Mouse (Mus musculus) kidney, postnatal 25 days (tissue): Measurements from ENCODE around the gene Col4a3.

Experiments
- DNase-seq, 2 experiments: peaks; one replicate each; pipeline ENCODE4 v3.0.0; 2021; ENCODE audit warnings: mixed read lengths in 2 of 2

The Col4a3 gene

DNA sequence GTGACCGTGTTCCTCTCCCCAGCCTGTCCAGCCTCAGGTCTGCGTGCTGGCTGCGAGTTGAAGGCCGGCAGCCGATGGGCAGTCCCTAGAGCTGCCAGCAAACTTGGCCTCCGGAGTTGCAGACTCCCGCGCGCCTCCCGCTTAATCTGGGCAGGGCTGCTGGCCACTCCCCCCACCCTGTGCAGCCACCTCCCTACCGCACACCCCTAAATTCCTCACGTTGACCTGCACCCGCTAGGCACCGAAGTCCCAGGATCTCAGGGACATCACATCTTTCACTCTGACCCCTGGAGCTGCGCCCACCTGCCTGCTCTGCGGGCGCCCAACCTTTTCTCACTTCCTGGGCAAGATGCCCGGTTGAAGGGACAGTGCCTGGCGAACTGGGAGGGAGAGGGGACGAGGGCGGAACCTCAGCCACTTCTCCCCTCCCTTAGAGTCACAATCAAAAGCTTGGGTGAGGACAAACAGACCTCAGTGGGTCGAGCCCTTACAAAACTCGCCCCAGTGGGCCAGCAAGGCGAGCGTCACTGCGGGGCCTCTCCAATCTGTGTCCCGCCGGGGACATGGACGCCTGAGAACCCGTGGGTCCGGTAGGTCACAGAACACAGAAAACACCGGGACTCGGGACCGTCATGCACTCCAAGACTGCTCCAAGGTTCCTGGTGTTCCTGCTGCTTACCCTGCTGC lies at the start of gene Col4a3, which contains the start of gene Col4a4:
Col4a3 (plus strand) TSS at position 209 of the 687 bp plus-strand sequence.
Col4a4 (minus strand) TSS at position 137 of the 687 bp plus-strand sequence.
- DNase-seq: peak; percentile 83 to 92

DNA sequence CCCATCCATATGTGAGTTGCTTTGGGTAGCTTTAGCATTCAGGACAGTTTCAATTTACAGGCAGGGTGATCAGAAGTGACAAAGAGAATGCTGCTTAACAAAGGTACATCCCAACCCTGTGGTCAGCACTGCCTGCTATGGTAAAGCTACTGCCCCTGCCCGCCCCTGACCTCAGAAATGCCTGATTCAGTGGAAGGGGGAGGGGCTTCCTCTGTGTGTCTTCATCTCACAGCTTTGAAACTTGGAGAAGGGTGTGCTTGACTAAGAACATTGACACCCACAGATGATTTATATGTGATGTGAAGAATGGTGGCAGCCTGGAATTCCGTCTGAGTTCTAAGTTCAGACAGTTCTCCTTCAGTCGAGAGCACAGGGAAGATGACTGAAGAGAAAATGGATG lies 48.9 kb upstream of the Col4a3 start:
- DNase-seq: no peak

DNA sequence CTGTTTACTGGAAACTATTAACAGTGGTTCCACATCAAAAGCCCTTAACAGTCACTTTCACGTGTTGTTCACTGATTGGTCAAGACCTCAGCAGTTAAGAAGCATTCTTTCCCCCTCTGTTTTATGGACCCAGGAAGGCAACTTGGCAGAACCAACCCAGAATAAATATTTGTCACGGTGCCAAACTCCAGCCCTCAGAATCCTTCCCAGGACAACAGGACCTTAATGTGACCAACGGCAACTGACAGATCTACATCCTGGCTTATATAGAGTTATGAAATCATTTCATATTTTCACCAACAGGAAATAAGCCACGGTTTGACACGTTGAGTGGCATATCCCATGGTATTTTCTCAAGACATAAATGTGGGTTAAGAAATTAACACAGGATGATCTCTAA lies 46.7 kb upstream of the Col4a3 start:
- no peak for DNase-seq

DNA sequence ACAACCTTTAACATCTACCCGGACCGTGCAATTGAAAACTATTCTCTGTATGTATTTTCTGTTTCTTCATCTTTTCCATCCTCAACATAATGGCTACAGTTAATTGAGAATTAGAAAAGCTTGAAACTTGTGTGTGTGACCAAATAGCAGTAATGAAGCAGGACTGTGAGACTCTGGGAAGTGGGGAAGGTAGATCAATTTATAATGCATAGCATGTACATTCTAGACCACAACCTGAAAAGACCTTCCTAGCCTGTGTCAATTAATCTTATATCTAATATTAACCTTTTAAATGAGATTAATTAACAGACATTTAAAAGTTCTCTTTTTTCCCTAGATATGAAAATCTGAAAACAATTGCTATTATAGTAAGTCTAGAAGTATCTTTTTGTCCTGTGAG lies 42.8 kb upstream of the Col4a3 start:
- no peak for DNase-seq

DNA sequence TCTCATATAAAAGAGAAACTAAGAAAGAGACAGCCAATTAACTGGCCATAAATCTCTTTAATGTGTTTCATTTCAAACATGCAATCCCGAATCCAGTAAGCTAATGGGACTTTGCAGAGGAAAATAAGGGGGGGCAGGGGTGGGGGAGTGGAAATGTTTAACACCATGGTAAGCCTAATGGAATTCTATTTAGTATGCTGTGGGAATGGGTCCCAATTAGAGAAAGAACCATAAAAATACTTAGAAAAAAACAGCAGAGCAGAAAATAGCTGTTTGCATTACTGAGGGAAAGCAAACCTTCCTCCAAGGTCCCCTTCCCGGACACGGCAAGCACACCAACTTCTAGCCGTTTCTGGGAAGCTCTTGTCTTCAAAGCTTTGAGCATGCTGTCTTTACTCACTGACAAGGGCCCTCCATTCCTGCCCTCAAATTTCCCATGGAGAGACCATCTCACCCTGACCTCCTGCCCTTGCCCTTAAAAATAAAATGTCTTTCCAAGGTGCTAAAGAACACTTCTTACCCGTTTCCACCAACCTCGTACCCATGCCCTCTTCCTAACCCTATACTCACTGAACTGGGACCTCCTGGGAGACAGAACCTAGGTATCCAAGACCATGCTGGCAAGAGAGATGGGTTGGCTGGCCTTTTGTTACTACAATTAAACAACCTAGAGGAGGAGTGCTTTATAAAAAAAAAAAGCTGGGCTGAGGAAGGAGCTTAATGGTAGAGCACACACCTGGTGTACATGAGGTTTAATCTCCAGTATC lies 42.1 kb upstream of the Col4a3 start:
- DNase-seq: no peak

DNA sequence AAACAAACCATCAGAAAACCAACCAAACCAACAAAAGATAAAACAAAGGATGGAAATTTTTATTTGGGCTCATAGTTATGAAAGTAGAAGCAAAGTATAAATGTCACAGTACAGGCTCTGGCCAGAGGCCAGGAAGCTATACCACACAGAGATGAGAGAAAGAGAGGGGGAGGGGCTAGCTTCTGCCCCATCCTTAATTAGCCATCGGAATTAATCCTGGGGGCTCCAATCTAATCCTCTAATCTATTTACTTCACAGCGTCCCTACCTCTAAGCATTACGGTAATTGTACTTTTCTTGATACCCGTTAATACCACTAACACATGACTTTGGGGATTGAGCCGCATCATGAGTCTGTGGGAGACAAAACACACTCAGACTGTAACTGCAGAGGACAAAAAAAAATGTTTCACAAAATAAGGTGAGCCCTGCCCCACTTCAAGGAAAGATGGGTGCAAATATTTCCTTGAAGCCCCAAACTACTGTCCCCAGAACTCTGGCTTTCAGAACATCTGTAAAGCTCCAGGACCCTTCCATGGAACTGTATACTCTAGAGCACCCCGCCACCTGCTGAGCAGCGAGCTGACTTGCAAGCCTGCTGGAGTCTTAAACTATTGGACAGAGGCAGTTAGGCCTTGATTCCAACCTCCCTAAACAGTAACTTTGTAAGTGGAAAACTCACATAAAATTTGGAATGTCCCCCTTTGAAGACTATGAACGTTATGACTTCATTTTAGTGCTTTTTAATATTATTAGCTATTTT lies 41.3 kb upstream of the Col4a3 start:
- DNase-seq: no peak

DNA sequence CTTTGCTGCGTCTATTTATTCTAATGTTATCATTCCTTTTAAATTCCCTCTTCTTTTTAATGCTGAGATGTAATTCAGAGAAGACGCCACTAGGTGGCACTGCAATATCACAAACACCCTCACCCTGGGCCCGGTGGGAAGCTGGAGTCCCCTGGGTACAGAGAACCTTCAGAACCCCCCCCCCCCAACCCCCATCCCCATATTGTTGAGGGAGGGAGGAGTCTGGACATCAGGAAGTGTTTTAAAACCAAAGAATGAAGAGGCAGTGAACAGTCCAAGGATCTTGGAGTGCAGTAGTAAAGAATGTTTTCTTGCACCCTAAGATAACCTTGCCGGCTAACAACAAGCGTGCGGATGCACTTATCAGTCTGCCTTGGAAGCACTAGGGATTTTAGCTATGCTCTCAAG lies 32.3 kb upstream of the Col4a3 start:
- DNase-seq: peak in 1 of 2 experiments; percentile 49

DNA sequence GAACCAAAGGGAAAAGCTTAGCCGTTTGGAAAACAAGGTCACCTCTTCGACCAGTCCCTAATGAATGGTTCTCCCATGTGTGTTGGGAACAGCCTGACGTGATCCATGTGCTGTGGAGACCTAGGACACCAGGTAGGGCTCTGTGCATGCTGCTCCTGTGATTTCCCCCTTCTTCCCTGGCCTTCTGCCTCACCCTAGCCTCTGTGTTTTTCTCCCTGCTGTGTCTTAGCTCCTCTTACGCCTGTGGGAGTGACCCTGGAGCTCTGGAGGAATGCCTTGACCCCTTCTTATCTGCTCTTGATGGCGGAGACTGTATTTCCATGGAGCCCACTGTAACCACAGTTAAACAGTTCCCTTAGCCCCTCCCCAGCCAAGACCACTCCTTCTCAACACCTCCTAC lies 31.8 kb upstream of the Col4a3 start:
- no peak for DNase-seq

DNA sequence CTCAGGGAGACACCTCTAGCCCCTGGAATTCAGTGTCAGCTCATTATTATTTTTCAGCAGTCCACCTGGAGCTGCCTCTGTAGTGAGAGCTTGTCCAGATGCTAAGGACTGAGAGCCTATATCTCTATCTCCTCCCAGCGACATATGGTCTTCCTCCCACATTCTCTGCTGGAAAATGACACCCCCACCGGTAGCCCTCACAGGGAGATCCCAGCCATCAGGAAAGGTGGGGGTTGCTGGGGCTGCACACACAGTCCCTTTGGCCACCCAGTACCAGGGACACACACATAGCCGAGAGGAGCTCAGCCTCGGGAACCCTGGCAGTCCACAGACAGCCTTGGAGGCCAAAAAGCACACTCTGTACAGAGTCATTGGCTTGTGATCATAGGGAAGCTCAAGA lies 26.5 kb upstream of the Col4a3 start:
- DNase-seq: no peak

DNA sequence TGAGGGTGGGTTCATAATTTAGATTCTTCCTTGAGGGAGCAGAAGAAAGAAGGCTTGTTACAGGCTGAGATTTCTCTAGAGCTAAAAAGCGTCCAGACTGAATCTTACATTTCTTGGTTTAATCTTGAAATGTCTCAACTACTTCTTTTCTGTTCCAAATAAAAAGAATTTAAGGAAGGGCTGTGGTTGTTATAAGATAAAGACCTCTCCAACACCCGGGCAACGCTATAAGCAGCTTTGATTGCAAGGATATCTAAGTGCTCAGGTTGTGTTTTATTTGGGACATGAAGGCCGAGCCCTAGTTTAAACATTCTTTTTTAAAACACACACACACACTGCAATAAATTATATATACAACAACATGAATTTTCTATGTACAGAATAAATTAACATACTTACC lies 17.3 kb upstream of the Col4a3 start:
- no peak for DNase-seq

DNA sequence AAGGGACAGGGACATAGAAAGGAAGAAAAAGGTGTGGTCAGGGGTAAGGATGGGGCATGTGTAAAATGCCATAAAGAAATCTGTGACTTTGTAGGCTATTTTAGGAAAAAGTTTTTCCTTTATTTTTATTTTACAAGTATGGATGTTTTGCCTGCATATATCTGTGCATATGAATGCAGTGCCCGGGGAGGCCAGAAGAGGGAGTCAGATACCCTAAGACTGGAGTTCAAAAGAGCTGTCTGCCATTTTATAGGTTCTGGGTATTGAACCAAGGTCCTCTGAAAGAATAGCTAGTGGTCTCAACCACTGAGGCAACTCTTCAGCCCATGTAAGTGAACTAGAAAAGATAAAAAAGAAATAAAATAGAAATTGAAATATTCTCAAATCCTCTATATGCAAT lies 15.0 kb upstream of the Col4a3 start:
- DNase-seq: peak in 1 of 2 experiments; percentile 77

DNA sequence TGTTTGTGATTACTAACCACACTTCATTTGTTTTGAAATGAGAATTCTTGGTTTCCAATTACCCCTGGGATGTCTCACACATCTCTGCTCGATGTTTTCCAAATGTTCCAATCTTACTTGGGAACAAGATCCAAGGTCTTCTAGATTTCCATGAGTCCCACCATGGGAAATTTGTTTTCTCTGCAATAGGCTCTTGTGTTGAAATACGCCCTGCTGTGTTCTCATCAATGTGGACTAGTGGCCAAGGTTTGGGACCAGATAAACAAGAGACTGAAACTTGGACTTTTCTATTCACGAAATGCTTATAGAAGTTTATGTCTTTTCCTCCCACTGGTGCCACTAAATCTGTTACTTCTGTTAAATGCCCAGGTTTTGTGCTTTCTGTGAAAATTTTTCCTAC lies 11.0 kb upstream of the Col4a3 start:
- no peak for DNase-seq

DNA sequence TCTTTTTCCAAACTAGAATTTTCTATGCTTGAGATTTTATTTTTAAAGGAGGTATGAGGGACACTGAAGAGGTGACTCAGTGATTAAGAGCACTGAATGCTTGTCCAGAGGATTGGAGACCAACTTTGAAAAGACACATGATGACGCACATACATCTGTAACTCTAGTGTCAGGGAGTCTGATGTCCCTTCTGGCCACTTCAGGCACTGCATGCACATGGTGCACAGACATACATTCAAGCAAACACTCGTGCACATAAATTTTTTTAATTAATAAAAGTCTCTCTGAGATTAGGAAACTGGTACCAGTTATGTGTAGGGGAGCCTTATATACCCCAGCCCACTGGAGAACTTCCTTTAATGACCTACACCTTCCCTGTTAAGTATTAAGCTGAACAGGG lies 10.5 kb upstream of the Col4a3 start:
- no peak for DNase-seq

DNA sequence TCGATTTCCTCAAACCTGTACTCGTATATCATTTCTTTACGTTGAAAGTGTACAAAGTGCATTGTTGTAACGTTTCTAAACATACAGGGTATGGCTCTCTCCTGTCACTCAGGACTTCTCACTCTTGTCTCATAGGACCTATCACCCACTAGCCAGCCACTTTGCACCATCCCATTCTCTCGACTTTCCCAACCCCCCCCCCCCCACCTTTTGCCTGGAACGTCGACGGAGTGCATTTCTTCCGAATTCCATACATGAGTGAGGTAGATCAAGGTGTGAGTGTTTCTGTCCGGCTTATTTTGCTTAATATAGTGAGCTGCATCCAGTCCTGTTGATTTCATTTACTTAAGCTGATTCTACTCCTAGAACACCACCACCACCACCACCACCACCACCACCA lies 9.4 kb upstream of the Col4a3 start:
- DNase-seq: no peak

DNA sequence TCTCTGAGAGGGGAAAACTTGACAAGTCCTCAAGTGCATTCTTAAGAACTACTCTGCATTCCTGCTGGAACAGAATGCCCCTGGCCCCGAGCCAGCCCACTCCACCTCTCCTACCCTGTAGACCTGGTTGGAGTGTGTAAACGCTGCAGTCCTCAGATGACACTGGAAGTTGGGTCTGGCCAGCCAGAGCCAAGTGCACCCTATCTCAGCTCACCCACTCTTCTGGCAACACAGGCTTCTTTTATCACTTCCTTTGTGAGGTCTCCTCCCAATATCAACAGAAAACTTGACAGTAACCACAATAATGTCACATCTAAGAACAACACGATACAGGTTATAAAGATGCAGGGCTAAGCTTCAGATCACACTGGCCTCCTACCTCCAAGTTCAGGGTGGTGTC lies 8.8 kb upstream of the Col4a3 start:
- DNase-seq: peak; percentile 92 to 95

DNA sequence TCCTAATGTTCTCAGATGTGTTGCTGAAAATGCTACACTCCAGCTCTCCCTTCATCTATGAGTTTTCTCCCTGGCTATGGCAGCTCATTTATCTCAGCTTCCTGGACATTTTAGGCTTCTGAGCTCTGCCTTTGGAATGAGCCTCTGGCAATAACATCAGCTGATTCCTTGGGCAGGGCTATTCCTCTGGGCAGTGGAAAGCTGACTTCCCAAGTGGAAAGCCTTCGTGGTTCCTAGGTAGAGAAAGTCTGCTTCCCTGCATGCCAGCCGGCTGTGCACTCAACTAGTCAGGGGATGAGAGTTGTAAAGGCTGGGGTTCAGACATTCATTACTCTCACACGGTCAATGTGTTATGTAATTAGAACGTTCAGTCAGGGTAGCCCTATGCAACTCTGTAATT lies 8.4 kb upstream of the Col4a3 start:
- peak; percentile 32 to 53 for DNase-seq

DNA sequence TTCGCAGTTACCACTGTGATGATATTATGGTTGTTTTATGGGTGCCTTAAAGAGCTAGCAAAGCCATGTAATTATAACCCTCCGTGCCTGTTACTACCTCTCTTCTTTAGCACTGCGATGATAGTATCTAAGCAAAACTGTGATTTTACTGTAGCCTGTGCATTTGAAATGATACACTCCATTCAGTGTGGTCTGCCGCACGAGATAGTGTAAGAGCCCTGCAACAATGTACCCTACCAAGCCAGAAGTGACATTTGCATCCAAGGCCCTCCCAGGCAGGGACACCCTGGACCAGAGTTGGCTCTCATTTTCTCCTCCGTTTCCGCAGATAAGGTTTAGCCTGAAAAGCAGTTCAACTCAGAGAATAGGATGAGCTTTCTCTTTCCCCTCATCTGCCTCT lies 740 bp upstream of the Col4a3 start:
- DNase-seq: no peak

DNA sequence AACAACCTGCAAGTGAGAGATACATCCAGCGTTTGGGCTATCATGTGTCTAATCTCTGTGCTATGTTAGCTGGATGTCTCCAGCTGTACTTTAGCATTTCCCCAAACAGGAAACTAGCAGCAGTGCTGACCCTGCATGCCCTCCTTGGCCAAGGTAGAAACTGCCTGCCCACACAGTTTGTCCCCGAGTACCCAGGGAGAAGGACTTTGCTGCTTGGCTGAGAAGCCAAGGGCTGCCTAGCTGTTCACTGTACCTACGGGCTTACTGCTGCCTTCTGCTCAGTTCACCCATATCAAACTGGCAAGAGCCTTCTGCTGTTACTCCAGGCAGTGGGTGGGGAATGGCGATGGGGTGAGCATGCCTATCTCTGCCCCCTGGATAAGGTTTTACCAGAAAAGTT lies 3.5 kb downstream of the Col4a3 start:
- peak; percentile 74 to 93 for DNase-seq

DNA sequence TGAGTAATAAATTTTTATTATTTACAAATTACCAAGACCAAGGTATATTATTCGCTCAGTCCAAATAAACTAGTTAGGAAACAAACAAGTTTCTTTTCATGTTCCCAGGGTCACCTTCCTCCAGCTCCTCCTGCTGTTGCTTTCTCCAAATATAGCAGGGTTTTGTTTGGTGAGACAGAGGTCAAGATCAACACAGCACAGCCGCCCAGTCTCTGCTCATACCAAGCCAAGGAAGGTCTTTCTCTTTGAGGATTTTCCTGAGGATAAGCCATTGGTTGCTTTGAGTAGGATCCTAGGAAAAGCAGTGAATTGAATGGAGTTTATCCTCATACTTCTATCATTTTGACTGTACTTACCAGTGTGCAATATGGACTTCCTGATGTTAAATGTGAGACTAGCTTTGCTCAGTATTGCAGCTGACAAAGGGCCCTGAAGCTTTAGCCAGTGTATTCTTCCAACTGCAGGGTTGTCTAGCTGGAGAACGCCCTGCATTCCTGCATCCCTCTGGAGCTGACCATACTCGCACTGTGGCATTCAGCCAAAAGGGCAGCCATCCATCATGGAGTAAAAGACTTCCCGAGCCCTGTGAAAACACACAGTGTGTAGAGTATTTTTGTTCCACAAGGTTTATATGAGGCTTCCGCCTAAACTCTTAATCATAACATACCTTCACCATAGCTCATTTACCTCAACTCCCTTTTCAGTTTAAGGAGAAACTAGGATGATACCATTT lies 10.3 kb downstream of the Col4a3 start:
- peak; percentile 91 to 92 for DNase-seq

DNA sequence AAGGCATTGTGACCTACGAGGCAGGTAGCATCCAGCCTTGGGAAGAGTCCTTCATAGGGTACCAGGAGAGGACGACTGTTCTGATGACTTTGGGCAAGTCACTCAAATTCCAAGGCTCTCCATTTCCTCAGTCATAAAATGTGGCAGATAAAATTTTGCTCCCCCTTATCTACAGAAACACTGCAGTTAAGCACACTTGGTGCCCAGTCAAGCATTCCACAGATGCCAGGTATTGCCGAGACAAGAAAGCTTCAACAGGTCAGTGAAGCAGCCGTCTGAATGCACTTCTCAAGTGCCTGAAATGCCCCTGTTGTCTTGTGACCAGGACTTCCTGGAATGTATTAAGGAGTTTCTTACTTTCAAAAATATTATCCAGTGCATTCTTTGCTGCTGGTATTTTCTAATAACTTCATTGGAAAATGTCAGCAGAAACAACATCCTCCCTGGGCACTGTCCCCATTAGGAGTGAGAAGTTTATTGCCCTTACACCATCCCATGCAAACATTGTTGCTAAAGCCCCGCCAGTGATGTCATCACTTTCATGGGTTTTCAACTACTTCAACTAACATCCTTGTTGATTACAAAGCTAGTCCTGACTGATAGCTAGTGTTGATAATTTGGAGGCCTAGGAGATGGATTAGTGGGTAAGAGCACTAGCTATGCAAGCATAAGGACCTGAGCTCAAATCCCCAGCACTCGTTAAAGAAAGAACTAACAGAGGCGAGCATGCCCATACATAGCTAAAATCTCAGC lies 16.7 kb downstream of the Col4a3 start:
- no peak for DNase-seq

DNA sequence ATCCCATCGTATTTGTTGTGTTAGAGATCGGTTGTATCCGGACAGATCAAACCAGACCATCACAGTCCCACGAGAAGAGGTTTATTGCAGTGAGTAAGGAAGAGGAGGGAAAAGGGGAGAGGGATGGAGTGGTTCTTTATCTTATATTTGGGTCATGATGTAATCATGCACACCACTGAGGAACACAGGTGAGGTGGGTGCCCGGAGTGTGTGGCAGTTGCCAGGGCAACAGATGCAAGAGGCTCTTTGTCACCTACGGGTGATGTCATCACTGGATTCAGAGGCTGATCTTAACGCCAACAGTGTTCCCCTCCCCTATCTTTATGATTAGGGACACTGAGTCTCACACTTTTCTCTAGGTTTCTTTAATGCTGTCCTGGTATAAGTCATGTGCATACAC lies 18.6 kb downstream of the Col4a3 start:
- no peak for DNase-seq

DNA sequence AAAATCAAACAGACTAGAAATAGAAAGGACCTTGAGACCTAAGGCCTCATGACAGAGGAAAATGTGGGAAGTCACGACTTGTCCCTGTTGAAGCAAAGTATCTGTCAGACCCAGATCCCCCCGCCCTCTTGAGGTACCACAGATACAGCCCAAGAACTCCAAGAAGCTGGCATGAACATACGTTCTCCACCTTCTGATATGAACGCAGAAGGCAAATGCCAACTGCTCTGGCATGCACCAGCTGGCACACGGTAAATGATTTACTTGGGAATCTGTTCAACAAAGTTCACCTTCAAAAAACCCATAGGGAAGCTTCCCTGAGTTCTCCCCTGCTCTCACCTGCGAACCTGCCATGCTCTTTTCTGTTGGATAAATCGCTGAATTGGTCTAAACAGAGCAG lies 19.1 kb downstream of the Col4a3 start:
- peak; percentile 59 to 80 for DNase-seq
